Mouse (Mus musculus): ENCODE results near the gene Agap1. TPM values are rescaled to one million over a fixed set of nuclear protein-coding genes. Genes with fewer than 3 reads are reported as not detected.

Agap1 gene
- polyA plus RNA-seq, 1 experiment from 2014 or later, result 37.2 TPM

- 88% methylated on average over 3 of the region's 3 CpGs for WGBS
- no peak overlapping the region for H3K9ac ChIP-seq (replicated peaks; ENCODE audit: low read depth, low read length)
Measured at GRCm38 (mm10) chr1:89656167-89656566, 201.6 kb downstream of the Agap1 start.

GRCm38 (mm10) chr1:89656643-89657321, 202.2 kb downstream of the Agap1 start:
- Histone ChIP-seq H3K36me3 (ENCODE audit: control insufficient read depth, insufficient read depth) (no peaks in the 10 kb centered on the region), H3K9ac (replicated peaks; ENCODE audit: low read depth, low read length) (no peak overlapping the region), H3K4me2 (ENCODE audit: low read length) (no peak overlapping the region), H3K27ac (ENCODE audit: low read length) (no peak overlapping the region), H3K9me3 (ENCODE audit: control insufficient read depth, low read length) (no peaks in the 10 kb centered on the region), H3K4me1 (replicated peaks; ENCODE audit: control insufficient read depth, insufficient read depth, low read length) (peaks cover 7% of the 10 kb centered on the region; the same call in 1 of the 2 replicates), H3K4me3 (replicated peaks; ENCODE audit: low read length) (no peak overlapping the region), H3K27me3 (replicated peaks; ENCODE audit: control insufficient read depth, insufficient read depth, low read length) (no peaks in the 10 kb centered on the region; the same call in 1 of the 2 replicates)
- 27% methylated on average over 11 of the region's 11 CpGs for WGBS
- no peak for ATAC-seq

More at GRCm38 (mm10) chr1:89656167-89656566, 201.6 kb downstream of the Agap1 start:
- no peak overlapping the region for H3K4me3 ChIP-seq (replicated peaks; ENCODE audit: low read length)
- H3K4me1 ChIP-seq (replicated peaks; ENCODE audit: control insufficient read depth, insufficient read depth, low read length), result peaks cover 7% of the 10 kb centered on the region; the same call in 1 of the 2 replicates
- no peak overlapping the region for H3K27ac ChIP-seq (ENCODE audit: low read length)
- no peaks in the 10 kb centered on the region; the same call in 1 of the 2 replicates for H3K27me3 ChIP-seq (replicated peaks; ENCODE audit: control insufficient read depth, insufficient read depth, low read length)
- H3K36me3 ChIP-seq (ENCODE audit: control insufficient read depth, insufficient read depth), result no peaks in the 10 kb centered on the region
- ATAC-seq, result 0 out of 2 replicates have a peak, but pooled peaks have one; percentile 18
- no peaks in the 10 kb centered on the region for H3K9me3 ChIP-seq (ENCODE audit: control insufficient read depth, low read length)
- H3K4me2 ChIP-seq (ENCODE audit: low read length), result no peak overlapping the region

GRCm38 (mm10) chr1:89660804-89661203, 206.2 kb downstream of the Agap1 start:
- Histone ChIP-seq H3K36me3 (ENCODE audit: control insufficient read depth, insufficient read depth) (peaks cover 9% of the 10 kb centered on the region; the same call in 1 of the 2 replicates), H3K27ac (ENCODE audit: low read length) (no peak overlapping the region), H3K4me1 (replicated peaks; ENCODE audit: control insufficient read depth, insufficient read depth, low read length) (peaks cover 7% of the 10 kb centered on the region; the same call in 1 of the 2 replicates), H3K9ac (replicated peaks; ENCODE audit: low read depth, low read length) (no peak overlapping the region), H3K4me3 (replicated peaks; ENCODE audit: low read length) (no peak overlapping the region), H3K4me2 (ENCODE audit: low read length) (no peak overlapping the region), H3K9me3 (ENCODE audit: control insufficient read depth, low read length) (no peaks in the 10 kb centered on the region), H3K27me3 (replicated peaks; ENCODE audit: control insufficient read depth, insufficient read depth, low read length) (peaks cover 10% of the 10 kb centered on the region; the same call in 1 of the 2 replicates)
- ATAC-seq, result no peak
- WGBS, result 91% methylated on average over 4 of the region's 4 CpGs

GRCm38 (mm10) chr1:89666154-89666553, 211.5 kb downstream of the Agap1 start:
- WGBS, result 98% methylated on average over 5 of the region's 5 CpGs

GRCm38 (mm10) chr1:89667387-89667786, 212.8 kb downstream of the Agap1 start:
- Histone ChIP-seq H3K9ac (replicated peaks; ENCODE audit: low read depth, low read length) (no peak overlapping the region), H3K4me3 (replicated peaks; ENCODE audit: low read length) (no peak overlapping the region), H3K4me1 (replicated peaks; ENCODE audit: control insufficient read depth, insufficient read depth, low read length) (peaks cover 31% of the 10 kb centered on the region), H3K9me3 (ENCODE audit: control insufficient read depth, low read length) (no peaks in the 10 kb centered on the region), H3K4me2 (ENCODE audit: low read length) (no peak overlapping the region), H3K27ac (ENCODE audit: low read length) (no peak overlapping the region), H3K27me3 (replicated peaks; ENCODE audit: control insufficient read depth, insufficient read depth, low read length) (peaks cover 37% of the 10 kb centered on the region), H3K36me3 (ENCODE audit: control insufficient read depth, insufficient read depth) (peaks cover 14% of the 10 kb centered on the region; the same call in 1 of the 2 replicates)
- ATAC-seq, result no peak
- WGBS, result 85% methylated on average over 7 of the region's 7 CpGs

More at GRCm38 (mm10) chr1:89666154-89666553, 211.5 kb downstream of the Agap1 start:
- peaks cover 35% of the 10 kb centered on the region for H3K27me3 ChIP-seq (replicated peaks; ENCODE audit: control insufficient read depth, insufficient read depth, low read length)
- H3K4me2 ChIP-seq (ENCODE audit: low read length), result no peak overlapping the region
- H3K36me3 ChIP-seq (ENCODE audit: control insufficient read depth, insufficient read depth), result peaks cover 14% of the 10 kb centered on the region; the same call in 1 of the 2 replicates
- no peaks in the 10 kb centered on the region for H3K9me3 ChIP-seq (ENCODE audit: control insufficient read depth, low read length)
- ATAC-seq, result no peak
- no peak overlapping the region for H3K9ac ChIP-seq (replicated peaks; ENCODE audit: low read depth, low read length)
- no peak overlapping the region for H3K4me3 ChIP-seq (replicated peaks; ENCODE audit: low read length)
- no peak overlapping the region for H3K27ac ChIP-seq (ENCODE audit: low read length)
- H3K4me1 ChIP-seq (replicated peaks; ENCODE audit: control insufficient read depth, insufficient read depth, low read length), result peaks cover 20% of the 10 kb centered on the region

GRCm38 (mm10) chr1:89668635-89669034, 214.0 kb downstream of the Agap1 start:
- ATAC-seq, result peak; percentile 28; the same call in 1 of the 2 replicates
- H3K27ac ChIP-seq (ENCODE audit: low read length), result no peak overlapping the region

GRCm38 (mm10) chr1:89671110-89671787, 216.6 kb downstream of the Agap1 start:
- no peak overlapping the region for H3K4me2 ChIP-seq (ENCODE audit: low read length)
- 14% methylated on average over 26 of the region's 26 CpGs for WGBS
- no peaks in the 10 kb centered on the region for H3K9me3 ChIP-seq (ENCODE audit: control insufficient read depth, low read length)
- no peak overlapping the region for H3K27ac ChIP-seq (ENCODE audit: low read length)
- no peak overlapping the region for H3K9ac ChIP-seq (replicated peaks; ENCODE audit: low read depth, low read length)
- H3K27me3 ChIP-seq (replicated peaks; ENCODE audit: control insufficient read depth, insufficient read depth, low read length), result peaks cover 35% of the 10 kb centered on the region
- ATAC-seq, result peak; percentile 90
- peaks cover 7% of the 10 kb centered on the region for H3K36me3 ChIP-seq (ENCODE audit: control insufficient read depth, insufficient read depth)
- peaks cover 42% of the 10 kb centered on the region for H3K4me1 ChIP-seq (replicated peaks; ENCODE audit: control insufficient read depth, insufficient read depth, low read length)
- no peak overlapping the region for H3K4me3 ChIP-seq (replicated peaks; ENCODE audit: low read length)

More at GRCm38 (mm10) chr1:89668635-89669034, 214.0 kb downstream of the Agap1 start:
- Histone ChIP-seq H3K4me3 (replicated peaks; ENCODE audit: low read length) (no peak overlapping the region), H3K36me3 (ENCODE audit: control insufficient read depth, insufficient read depth) (peaks cover 15% of the 10 kb centered on the region), H3K4me2 (ENCODE audit: low read length) (no peak overlapping the region), H3K9ac (replicated peaks; ENCODE audit: low read depth, low read length) (no peak overlapping the region), H3K27me3 (replicated peaks; ENCODE audit: control insufficient read depth, insufficient read depth, low read length) (peaks cover 42% of the 10 kb centered on the region), H3K9me3 (ENCODE audit: control insufficient read depth, low read length) (no peaks in the 10 kb centered on the region), H3K4me1 (replicated peaks; ENCODE audit: control insufficient read depth, insufficient read depth, low read length) (peaks cover 31% of the 10 kb centered on the region)
- WGBS, result 52% methylated on average over 9 of the region's 9 CpGs

GRCm38 (mm10) chr1:89673071-89673470, 218.5 kb downstream of the Agap1 start:
- H3K36me3 ChIP-seq (ENCODE audit: control insufficient read depth, insufficient read depth), result peaks cover 4% of the 10 kb centered on the region; the same call in 1 of the 2 replicates
- H3K27ac ChIP-seq (ENCODE audit: low read length), result no peak overlapping the region
- no peaks in the 10 kb centered on the region for H3K9me3 ChIP-seq (ENCODE audit: control insufficient read depth, low read length)
- H3K4me3 ChIP-seq (replicated peaks; ENCODE audit: low read length), result no peak overlapping the region
- H3K27me3 ChIP-seq (replicated peaks; ENCODE audit: control insufficient read depth, insufficient read depth, low read length), result peaks cover 35% of the 10 kb centered on the region
- H3K4me2 ChIP-seq (ENCODE audit: low read length), result no peak overlapping the region
- 92% methylated on average over 6 of the region's 6 CpGs for WGBS
- no peak overlapping the region for H3K9ac ChIP-seq (replicated peaks; ENCODE audit: low read depth, low read length)
- H3K4me1 ChIP-seq (replicated peaks; ENCODE audit: control insufficient read depth, insufficient read depth, low read length), result peaks cover 48% of the 10 kb centered on the region
- ATAC-seq, result no peak

GRCm38 (mm10) chr1:89673686-89674085, 219.1 kb downstream of the Agap1 start:
- WGBS, result 98% methylated on average over 3 of the region's 3 CpGs
- Histone ChIP-seq H3K27ac (ENCODE audit: low read length) (no peak overlapping the region), H3K4me2 (ENCODE audit: low read length) (no peak overlapping the region), H3K4me1 (replicated peaks; ENCODE audit: control insufficient read depth, insufficient read depth, low read length) (peaks cover 43% of the 10 kb centered on the region), H3K36me3 (ENCODE audit: control insufficient read depth, insufficient read depth) (peaks cover 4% of the 10 kb centered on the region; the same call in 1 of the 2 replicates), H3K27me3 (replicated peaks; ENCODE audit: control insufficient read depth, insufficient read depth, low read length) (peaks cover 34% of the 10 kb centered on the region), H3K9me3 (ENCODE audit: control insufficient read depth, low read length) (no peaks in the 10 kb centered on the region), H3K4me3 (replicated peaks; ENCODE audit: low read length) (no peak overlapping the region), H3K9ac (replicated peaks; ENCODE audit: low read depth, low read length) (no peak overlapping the region)
- no peak for ATAC-seq

Data from forebrain, embryonic 16.5 days (tissue).